Mouse (Mus musculus) adrenal gland (tissue): ENCODE results near the gene Hapln3.

Experiments used
- intact Hi-C: fragments of 180-260 bp; cut with DNase I; formaldehyde crosslinking; loops from one replicate; pipeline ENCODE4 v1.15.1; 2025

Gene Hapln3

GRCm38 (mm10) chr7:79080572-79081399 lies 50.0 kb downstream of the Hapln3 start:
- intact Hi-C loops: loop anchor here (1.0 to 10.0 kb wide), 2 partner anchors 156 to 286 kb away; no protein-coding TSS in a partner anchor

DNA sequence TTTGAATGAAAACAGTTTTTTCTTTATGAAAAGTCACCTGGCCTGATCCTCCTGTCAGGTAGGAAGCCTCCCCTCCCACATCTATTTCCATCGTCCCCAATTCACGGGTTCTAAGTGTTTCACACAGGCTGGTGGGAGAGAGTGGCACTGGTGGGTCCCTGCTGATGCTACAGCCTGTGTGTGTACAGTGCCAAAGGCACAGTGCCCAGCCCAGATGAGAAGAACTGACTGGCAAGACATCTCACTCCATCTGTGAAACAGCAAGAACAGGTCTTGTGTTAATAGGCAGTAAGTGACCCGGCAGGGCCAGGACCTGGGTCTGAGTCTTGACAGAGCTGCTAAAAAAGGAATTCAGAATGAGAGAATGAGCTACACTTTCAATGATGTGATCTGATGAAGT lies 51.6 kb downstream of the Hapln3 start:
- intact Hi-C loops: no loop called here

DNA sequence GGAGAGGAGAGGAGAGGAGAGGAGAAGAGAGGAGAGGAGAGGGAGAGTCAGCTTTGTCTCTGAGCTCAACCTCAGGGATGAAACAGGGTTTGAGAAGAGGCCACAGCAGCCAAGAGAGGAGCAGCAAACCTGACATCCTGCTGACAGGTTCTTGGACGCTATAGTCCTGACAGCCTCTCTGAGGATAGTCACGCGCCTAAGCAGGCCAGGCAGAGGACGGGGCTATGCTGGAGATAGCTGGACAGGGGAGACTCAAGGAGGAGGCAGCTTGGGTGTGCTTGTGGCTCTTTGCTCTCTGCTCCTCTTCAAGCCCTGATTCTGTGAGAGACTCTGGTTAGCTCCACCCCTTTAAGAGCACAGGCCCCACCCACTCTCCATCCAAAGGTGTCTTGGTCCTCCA lies 62.6 kb downstream of the Hapln3 start:
- intact Hi-C loops: no loop called here

DNA sequence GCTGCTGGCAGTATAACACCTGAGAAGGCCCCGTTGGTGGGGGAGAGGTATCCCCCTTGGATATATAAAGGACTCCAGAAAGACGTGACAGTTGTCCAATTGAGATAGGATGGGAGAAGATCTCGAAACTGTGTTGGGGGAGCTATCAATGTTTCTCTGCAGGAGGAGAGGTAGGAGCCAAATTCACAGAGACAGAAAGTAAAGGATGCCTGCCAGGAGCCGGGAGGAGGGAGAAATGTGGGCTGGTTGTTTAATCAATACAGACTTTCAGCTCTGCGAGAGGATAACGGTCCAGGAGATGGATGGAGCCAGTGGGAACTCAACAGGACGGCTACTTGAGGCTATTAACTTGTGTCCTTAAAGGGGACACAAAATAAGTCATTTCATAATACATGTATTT lies 63.4 kb downstream of the Hapln3 start:
- intact Hi-C loops: no loop called here
